Mouse (Mus musculus) B cell, adult 62 days (primary cell): Measurements from ENCODE around the gene Cxcl16. TPM values are rescaled to one million over a fixed set of nuclear protein-coding genes. Genes with fewer than 3 reads are reported as not detected.

ENCODE experiments used
- total RNA-seq: library from RNA; stranded (reverse); gene quantifications from 4 replicates; pipeline ENCODE4 v1.2.4, GENCODE M21; 2023

Gene Cxcl16
- total RNA-seq, result 8.6 to 11.2 TPM (median 9.8 TPM) in 4 replicates

DNA sequence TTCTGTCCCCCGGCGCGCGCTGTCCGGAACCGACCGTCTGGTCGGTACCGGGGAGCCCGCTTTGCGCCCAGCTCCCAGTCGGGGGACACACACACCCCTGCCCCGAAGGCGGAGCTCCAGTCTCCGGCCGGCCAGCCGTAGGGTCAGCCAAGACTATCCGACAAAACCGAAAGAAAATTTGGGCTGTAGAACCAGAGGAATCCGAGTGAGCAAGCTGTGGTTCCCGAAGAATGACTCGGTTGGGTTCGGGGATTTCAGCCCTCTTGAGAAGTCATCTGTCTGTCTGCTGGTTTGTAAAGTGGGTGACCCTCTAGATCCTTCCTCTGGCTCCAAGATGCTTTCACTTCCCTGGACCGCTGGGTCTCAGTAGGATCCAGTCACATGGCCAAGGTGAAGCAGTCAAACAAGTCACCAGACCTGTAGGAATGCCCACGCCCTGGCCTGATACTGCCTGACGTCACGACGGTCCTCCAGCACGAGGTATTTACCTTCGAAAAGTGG lies at the start of gene Cxcl16:
Cxcl16 (minus strand) TSS at position 384 of the 501 bp plus-strand sequence.

DNA sequence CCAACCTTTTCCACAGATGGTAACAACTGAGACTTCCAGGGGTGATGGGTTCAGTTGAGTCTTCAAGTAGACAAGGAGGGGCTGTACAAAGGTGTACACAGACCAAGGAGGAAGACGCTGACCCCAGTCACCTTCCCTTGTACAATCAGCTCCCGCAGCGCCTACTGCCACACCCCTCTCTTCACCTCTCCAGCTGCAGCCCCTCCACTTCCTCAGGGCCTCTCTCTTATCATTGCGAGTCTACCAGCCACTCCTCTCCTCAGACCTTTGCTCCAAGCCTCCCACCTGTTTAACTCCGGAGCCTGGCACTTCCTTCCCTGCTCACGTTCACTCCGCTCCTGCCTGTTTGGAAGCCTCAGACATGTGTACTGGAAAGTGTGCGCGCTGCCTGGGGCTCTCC lies 45.2 kb upstream of the Cxcl16 start, which contains the start of gene Tm4sf5:
Tm4sf5 (plus strand) TSS at position 275 of the 400 bp plus-strand sequence.

DNA sequence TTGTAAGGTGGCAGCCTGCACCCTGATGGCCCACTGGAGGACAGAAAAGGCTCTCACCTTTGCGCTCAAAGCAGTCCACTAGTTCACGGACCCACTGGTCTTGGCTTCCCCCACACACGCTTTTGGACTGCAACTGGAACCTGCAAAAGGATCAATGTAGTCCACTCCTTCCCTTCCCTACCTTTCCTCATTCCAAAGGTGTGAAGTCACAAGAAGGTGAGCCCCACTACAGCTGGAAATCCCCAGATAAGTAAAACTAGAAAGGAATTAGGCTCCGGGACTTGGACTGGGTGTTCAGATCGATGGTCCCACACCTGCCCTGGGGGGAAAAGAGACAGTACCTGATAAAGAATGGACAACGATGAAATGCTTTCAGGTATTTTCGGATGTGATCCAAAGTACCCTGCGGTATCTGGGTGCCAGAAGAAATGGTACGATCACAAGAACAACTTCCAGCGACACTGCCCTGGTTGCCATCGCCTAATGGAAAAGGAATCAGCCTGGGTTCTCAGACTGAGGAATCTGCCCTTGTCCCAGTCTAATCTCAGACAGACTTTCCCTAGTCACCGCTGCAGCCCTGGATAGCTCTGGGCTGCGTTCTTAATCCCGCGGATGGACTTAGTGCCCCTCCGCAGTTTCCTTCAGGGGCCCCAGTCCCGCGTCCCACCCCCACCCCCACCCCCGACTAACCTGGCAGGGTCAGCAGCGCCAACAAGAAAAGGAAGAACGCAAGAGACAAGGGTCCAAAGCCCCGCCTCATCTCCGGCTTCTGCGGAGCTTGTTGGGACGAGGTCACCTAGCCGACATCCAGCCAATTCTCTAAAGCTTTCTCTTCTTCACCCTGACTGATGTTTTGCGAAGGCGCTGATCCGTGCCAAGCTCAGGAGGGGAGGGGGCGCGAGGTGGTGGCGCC lies 840 bp downstream of the Cxcl16 start, which contains the start of gene Zmynd15:
Zmynd15 (plus strand) TSS at position 746 of the 913 bp plus-strand sequence.

DNA sequence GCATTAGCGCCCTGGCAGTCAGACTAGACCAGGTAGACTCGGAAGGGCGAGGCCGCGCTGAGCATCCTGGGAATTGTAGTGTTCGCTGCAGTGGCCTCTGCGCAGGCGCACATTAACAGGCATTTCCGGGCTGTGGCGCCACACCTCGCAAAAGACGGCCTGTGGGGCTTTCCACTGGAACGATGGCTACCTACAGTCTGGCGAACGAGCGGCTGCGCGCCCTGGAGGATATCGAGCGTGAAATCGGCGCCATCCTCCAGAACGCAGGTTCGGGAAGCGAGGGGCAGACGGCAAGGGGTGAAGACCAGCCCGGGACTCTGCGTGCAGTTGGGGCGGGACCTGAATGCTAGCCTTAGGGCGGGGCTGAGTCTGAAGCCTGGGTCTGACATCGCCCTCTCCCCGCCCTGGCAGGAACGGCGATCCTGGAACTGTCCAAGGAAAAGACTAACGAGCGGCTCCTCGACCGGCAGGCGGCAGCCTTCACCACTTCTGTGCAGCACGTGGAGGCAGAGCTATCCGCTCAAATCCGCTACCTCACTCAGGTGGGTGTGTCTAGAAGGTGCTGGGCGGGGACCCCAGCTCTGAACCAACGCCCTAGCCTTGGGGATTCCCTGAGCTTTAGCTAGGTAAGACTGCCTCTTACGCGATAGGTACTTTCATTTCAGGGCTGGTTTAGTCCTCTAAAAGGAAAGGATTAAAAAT lies 7.8 kb downstream of the Cxcl16 start, which contains the start of gene Med11:
Med11 (plus strand) TSS at position 123 of the 702 bp plus-strand sequence.

DNA sequence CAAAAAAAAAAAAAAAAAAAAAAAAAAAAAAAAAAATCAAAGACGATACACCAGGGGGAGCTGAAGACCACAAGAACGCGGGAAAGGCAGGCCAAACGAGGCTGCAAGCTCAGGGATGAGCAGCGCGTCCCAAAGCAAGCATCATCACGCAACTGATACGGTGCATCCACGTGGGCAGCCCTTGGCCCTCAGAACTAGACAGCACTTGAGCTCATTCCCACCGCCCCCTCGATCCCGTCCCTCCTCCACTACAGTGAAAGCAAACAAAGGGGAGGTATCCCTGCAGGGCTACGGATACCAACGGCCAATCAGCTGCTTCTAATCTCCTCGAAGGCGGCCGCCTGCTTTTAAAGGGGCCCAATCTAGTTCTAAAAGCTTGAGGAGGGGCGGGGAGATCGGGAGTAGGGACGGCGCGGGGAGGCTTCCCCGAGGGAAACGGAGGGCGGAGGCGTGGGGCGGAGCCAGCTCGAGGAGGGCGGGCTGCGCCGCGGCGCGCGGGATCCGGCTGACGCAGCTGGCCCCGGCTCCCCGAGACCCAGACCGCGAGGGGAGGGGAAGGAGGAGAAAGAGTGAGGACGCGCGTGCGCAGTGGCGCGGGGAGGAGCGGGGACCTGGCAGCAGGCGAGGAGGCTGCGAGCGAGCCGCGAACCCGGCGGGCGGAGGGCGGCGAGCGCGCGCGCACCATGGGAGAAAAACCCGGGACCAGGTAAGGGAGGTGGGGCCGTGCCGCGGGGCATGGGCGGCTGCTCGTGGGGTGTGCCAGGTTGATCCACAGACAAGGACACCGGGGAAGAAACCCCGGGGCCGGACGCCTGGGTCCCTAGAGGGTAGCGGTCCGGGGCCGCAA lies 27.5 kb downstream of the Cxcl16 start, which contains the start of gene Arrb2:
Arrb2 (plus strand) TSS at position 588 of the 847 bp plus-strand sequence.

DNA sequence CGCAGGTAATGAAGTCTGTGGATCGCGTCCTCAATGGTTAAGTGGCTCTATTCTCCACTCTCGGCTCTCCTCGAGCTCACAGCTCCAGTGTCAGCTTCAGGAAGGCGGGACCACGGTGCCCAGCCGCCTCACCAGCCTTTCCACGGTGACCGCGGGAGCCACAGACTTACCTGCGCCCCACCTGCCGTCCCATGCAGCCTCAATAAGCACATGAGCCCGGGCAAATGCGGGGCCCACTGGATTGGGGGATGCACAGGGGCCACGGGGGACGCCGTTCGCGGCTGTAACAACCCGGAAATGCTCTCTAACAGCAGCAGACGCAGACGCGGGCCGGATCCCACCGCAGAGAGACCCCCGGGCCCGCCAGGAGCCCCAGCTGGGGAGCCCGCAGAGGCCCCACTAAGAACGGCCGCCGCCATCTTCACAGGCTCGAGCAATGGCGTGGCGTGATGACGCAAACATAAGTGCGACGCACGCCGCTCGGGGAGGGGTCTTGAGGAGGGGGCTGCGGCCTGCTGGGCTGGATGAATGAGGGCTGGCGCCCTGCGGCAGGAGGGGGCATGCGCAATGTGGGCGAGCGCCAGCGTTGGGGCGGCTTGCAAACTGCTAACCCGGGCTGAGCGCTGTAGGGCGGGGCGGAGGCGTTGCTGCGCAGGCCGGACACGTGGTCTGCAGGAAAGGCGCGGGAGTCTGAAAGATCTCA lies 50.0 kb downstream of the Cxcl16 start, which contains the start of gene Pelp1:
Pelp1 (minus strand) TSS at position 438 of the 703 bp plus-strand sequence.

Other genes with a start within 250 kb of the Cxcl16 start
- gene Slc16a11, start 247.2 kb downstream of the Cxcl16 start, total RNA-seq, result not detected in 4 replicates
- gene Slc16a13, start 238.9 kb downstream of the Cxcl16 start, total RNA-seq, result 2.3 to 6.7 TPM (median 2.5 TPM) in 4 replicates
- gene Bcl6b, start 230.2 kb downstream of the Cxcl16 start, total RNA-seq, result 0.38 to 0.97 TPM (median 0.72 TPM) in 3 of 4 replicates, not detected in the other
- gene 0610010K14Rik, start 222.1 kb downstream of the Cxcl16 start, total RNA-seq, result 58.0 to 66.5 TPM (median 65.5 TPM) in 4 replicates
- 1.9 to 7.8 TPM (median 4.1 TPM) in 4 replicates for gene Gm21988, start 220.2 kb downstream of the Cxcl16 start, total RNA-seq
- 56.1 to 99.7 TPM (median 83.1 TPM) in 4 replicates for gene Rnasek, start 220.1 kb downstream of the Cxcl16 start, total RNA-seq
- 0.18 to 0.31 TPM (median 0.26 TPM) in 3 of 4 replicates, not detected in the other for gene Alox12, start 204.6 kb downstream of the Cxcl16 start, total RNA-seq
- not detected in 4 replicates for gene Alox12e, start 137.4 kb downstream of the Cxcl16 start, total RNA-seq
- 2.2 TPM in 1 of 4 replicates, not detected in the others for gene Alox15, start 108.0 kb downstream of the Cxcl16 start, total RNA-seq
- gene Pelp1, start 50.0 kb downstream of the Cxcl16 start, total RNA-seq, result 26.2 to 28.3 TPM (median 27.4 TPM) in 4 replicates
- gene Arrb2, start 27.3 kb downstream of the Cxcl16 start, total RNA-seq, result 96.8 to 105 TPM (median 102 TPM) in 4 replicates
- gene Med11, start 8.1 kb downstream of the Cxcl16 start, total RNA-seq, result 41.2 to 54.4 TPM (median 43.1 TPM) in 4 replicates
- gene Zmynd15, start 551 bp downstream of the Cxcl16 start, total RNA-seq, result 0.41 to 3.1 TPM (median 0.87 TPM) in 4 replicates
- not detected in 4 replicates for gene Tm4sf5, start 45.3 kb upstream of the Cxcl16 start, total RNA-seq
- not detected in 4 replicates for gene Vmo1, start 54.6 kb upstream of the Cxcl16 start, total RNA-seq
- not detected in 4 replicates for gene Gltpd2, start 59.2 kb upstream of the Cxcl16 start, total RNA-seq
- gene Psmb6, start 65.4 kb upstream of the Cxcl16 start, total RNA-seq, result 123 to 130 TPM (median 128 TPM) in 4 replicates
- not detected in 4 replicates for gene Gm40193, start 73.0 kb upstream of the Cxcl16 start, total RNA-seq
- gene Pld2, start 80.1 kb upstream of the Cxcl16 start, total RNA-seq, result 3.6 to 6.9 TPM (median 4.8 TPM) in 4 replicates
- 83.2 to 99.3 TPM (median 92.6 TPM) in 4 replicates for gene Mink1, start 102.9 kb upstream of the Cxcl16 start, total RNA-seq
- not detected in 4 replicates for gene 4930544D05Rik, start 155.9 kb upstream of the Cxcl16 start, total RNA-seq
- gene Chrne, start 159.2 kb upstream of the Cxcl16 start, total RNA-seq, result 2.2 TPM in 1 of 4 replicates, not detected in the others
- not detected in 4 replicates for gene Gp1ba, start 179.1 kb upstream of the Cxcl16 start, total RNA-seq
- 191 to 209 TPM (median 198 TPM) in 4 replicates for gene Rnf167, start 187.3 kb upstream of the Cxcl16 start, total RNA-seq
- 63.0 to 77.8 TPM (median 66.3 TPM) in 4 replicates for gene Slc25a11, start 187.5 kb upstream of the Cxcl16 start, total RNA-seq
- 1,311 to 1,415 TPM (median 1,337 TPM) in 4 replicates for gene Pfn1, start 194.7 kb upstream of the Cxcl16 start, total RNA-seq
- gene Eno3, start 197.2 kb upstream of the Cxcl16 start, total RNA-seq, result 27.9 to 35.0 TPM (median 31.9 TPM) in 4 replicates
- 34.1 to 44.3 TPM (median 40.2 TPM) in 4 replicates for gene Spag7, start 209.4 kb upstream of the Cxcl16 start, total RNA-seq
- 60.2 to 85.3 TPM (median 65.6 TPM) in 4 replicates for gene Camta2, start 228.1 kb upstream of the Cxcl16 start, total RNA-seq
- 1.4 to 2.5 TPM (median 2.2 TPM) in 4 replicates for gene Inca1, start 240.2 kb upstream of the Cxcl16 start, total RNA-seq
- gene Kif1c, start 240.6 kb upstream of the Cxcl16 start, total RNA-seq, result 27.1 to 33.9 TPM (median 29.3 TPM) in 4 replicates